Comparison of ENCODE assay signal across 9 mouse cellular contexts in genomic region chr1:159702038-159702437, GRCm38 (mm10).
DNase-seq lines count a peak whose midpoint lies in the region; ATAC-seq lines count a peak whose summit lies in the region.
"Had no signal": no experiment of that assay in that cellular context is flagged by ENCODE, and none has a peak within 500 bp of the region (broad histone marks: within the 10 kb centered on the region; RNA-seq: fewer than 3 reads in every experiment).

No protein-coding gene starts in this region.

- H3K9me3 ChIP-seq in hindbrain, embryonic 14.5 days (ENCODE audit: control insufficient read depth, low read length), result no peaks in the 10 kb centered on the region
- no peaks in the 10 kb centered on the region for H3K9me3 ChIP-seq in hindbrain, embryonic 16.5 days (ENCODE audit: control insufficient read depth, low read length)
- H3K9me3 ChIP-seq in limb, embryonic 11.5 days (ENCODE audit: control insufficient read depth, low read length), result no peaks in the 10 kb centered on the region
- H3K9me3 ChIP-seq: megakaryocyte, embryonic 14.5 days had no signal

- DNase-seq in hindbrain, embryonic 14.5 days (ENCODE audit: low spot score), result peak; percentile 60
- DNase-seq in A20 (ENCODE audit: low read depth, low spot score) (peak; percentile 15), WW6 (ENCODE audit: low read depth, low spot score) (peak; percentile 36)
- DNase-seq in limb, embryonic 11.5 days (ENCODE audit: low spot score), result peak; percentile 69
- DNase-seq in cerebellum, adult 9-11 months, result no peak
- no peak for DNase-seq in spleen, adult 18-20 months
- no peak for DNase-seq in frontal cortex, postnatal 14 days (ENCODE audit: low spot score in 2 of 2)

- no peak overlapping the region for H3K4me3 ChIP-seq in hindbrain, embryonic 14.5 days (replicated peaks; ENCODE audit: low read length)
- no peak overlapping the region for H3K4me3 ChIP-seq in hindbrain, embryonic 16.5 days (ENCODE audit: low read length)
- H3K4me3 ChIP-seq in limb, embryonic 11.5 days (ENCODE audit: low read depth, low read length), result no peak overlapping the region
- H3K4me3 ChIP-seq: megakaryocyte, embryonic 14.5 days had no signal

- no peaks in the 10 kb centered on the region for H3K36me3 ChIP-seq in hindbrain, embryonic 14.5 days (replicated peaks; ENCODE audit: control insufficient read depth, insufficient read depth)
- no peaks in the 10 kb centered on the region for H3K36me3 ChIP-seq in hindbrain, embryonic 16.5 days (ENCODE audit: control insufficient read depth, insufficient read depth, low read length)
- no peaks in the 10 kb centered on the region for H3K36me3 ChIP-seq in limb, embryonic 11.5 days (ENCODE audit: control insufficient read depth, insufficient read depth, low read length)

- no peak overlapping the region for H3K4me2 ChIP-seq in hindbrain, embryonic 14.5 days (replicated peaks)
- H3K4me2 ChIP-seq in hindbrain, embryonic 16.5 days (ENCODE audit: low read length), result no peak overlapping the region
- no peak overlapping the region for H3K4me2 ChIP-seq in limb, embryonic 11.5 days (ENCODE audit: low read depth, severe bottlenecking)

- H3K27ac ChIP-seq in hindbrain, embryonic 14.5 days, result no peak overlapping the region
- H3K27ac ChIP-seq in hindbrain, embryonic 16.5 days (ENCODE audit: low read depth, low read length), result no peak overlapping the region
- no peak overlapping the region for H3K27ac ChIP-seq in limb, embryonic 11.5 days (replicated peaks; ENCODE audit: low read depth, low read length)

- WGBS in hindbrain, embryonic 14.5 days, result 90% methylated on average over 8 of the region's 9 CpGs
- 77% methylated on average over 9 of the region's 9 CpGs for WGBS in hindbrain, embryonic 16.5 days
- 80% methylated on average over 8 of the region's 9 CpGs for WGBS in limb, embryonic 11.5 days

- 0 out of 2 replicates have a peak, but pooled peaks cover 5% of the 10 kb centered on the region for H3K4me1 ChIP-seq in hindbrain, embryonic 14.5 days (replicated peaks; ENCODE audit: control insufficient read depth, insufficient read depth, low read length)
- no peaks in the 10 kb centered on the region; the same call in 1 of the 2 replicates for H3K4me1 ChIP-seq in hindbrain, embryonic 16.5 days (ENCODE audit: control insufficient read depth, insufficient read depth, low read depth, low read length)
- no peaks in the 10 kb centered on the region for H3K4me1 ChIP-seq in limb, embryonic 11.5 days (ENCODE audit: control insufficient read depth, insufficient read depth, low read length)
- H3K4me1 ChIP-seq: megakaryocyte, embryonic 14.5 days had no signal

- no peak overlapping the region for H3K9ac ChIP-seq in hindbrain, embryonic 14.5 days
- H3K9ac ChIP-seq in hindbrain, embryonic 16.5 days (ENCODE audit: low read depth, low read length), result no peak overlapping the region
- H3K9ac ChIP-seq in limb, embryonic 11.5 days (ENCODE audit: low read length), result no peak overlapping the region

- ATAC-seq in hindbrain, embryonic 14.5 days (ENCODE audit: low FRiP score), result no peak
- ATAC-seq in hindbrain, embryonic 16.5 days, result no peak
- ATAC-seq in limb, embryonic 11.5 days (ENCODE audit: insufficient number of reproducible peaks, low FRiP score, low TSS enrichment, low read depth), result no peak

- H3K27me3 ChIP-seq in hindbrain, embryonic 14.5 days (ENCODE audit: control insufficient read depth, insufficient read depth, low read length), result no peaks in the 10 kb centered on the region
- H3K27me3 ChIP-seq in hindbrain, embryonic 16.5 days (replicated peaks; ENCODE audit: control insufficient read depth, insufficient read depth, low read length), result no peaks in the 10 kb centered on the region
- no peaks in the 10 kb centered on the region for H3K27me3 ChIP-seq in limb, embryonic 11.5 days (ENCODE audit: control insufficient read depth, insufficient read depth, low read length)
- H3K27me3 ChIP-seq: megakaryocyte, embryonic 14.5 days had no signal

Comparison
In these comparisons a context has a peak if more than half of its experiments do, and no peak if none do; other contexts are left out.
1. DNase-seq: peak in hindbrain, embryonic 14.5 days (single experiment), A20 (single experiment), WW6 (single experiment) and limb, embryonic 11.5 days (single experiment); none in cerebellum, adult 9-11 months (single experiment), spleen, adult 18-20 months (0 of 2) and frontal cortex, postnatal 14 days (0 of 2).